Mouse (Mus musculus) small intestine, adult 2 months (tissue): ENCODE data around the gene A430033K04Rik.

ENCODE experiments used
- CTCF ChIP-seq: fragments of 200-500 bp; IDR thresholded peaks from 2 replicates; pipeline ENCODE4 v1.5.1; 2012; ENCODE audit warnings: low read depth, mild to moderate bottlenecking, control low read depth, inconsistent platforms, low read length, moderate library complexity, mixed read lengths; ENCODE audit not compliant: insufficient replicate concordance, insufficient read length; ENCODE audit errors: extremely low read depth
- POLR2A ChIP-seq: fragments of 200-500 bp; IDR thresholded peaks from 2 replicates; pipeline ENCODE4 v1.6.1; 2012; ENCODE audit warnings: low read depth, mild to moderate bottlenecking, control low read depth, inconsistent platforms, low read length, moderate library complexity

GRCm38 (mm10) chr5:138692936-138693570, 70.4 kb downstream of the A430033K04Rik start:
- TF ChIP-seq CTCF (no peak), POLR2A (no peak)
